Mouse (Mus musculus) duodenum, adult 2 months (tissue): Measurements from ENCODE around the gene Vps13d. TPM values are rescaled to one million over a fixed set of nuclear protein-coding genes. Genes with fewer than 3 reads are reported as not detected.

ENCODE experiments used
- polyA plus RNA-seq: library from polyadenylated mRNA; depleted of rRNA; stranded (reverse); fragments of >200 nt; gene quantifications from 2 replicates; pipeline ENCODE4 v1.2.3, GENCODE M21; 2012; ENCODE audit warnings: low replicate concordance; rRNA removed

The Vps13d gene
- polyA plus RNA-seq: 5.1 and 6.3 TPM in 2 replicates

GRCm38 (mm10) chr4:145194559-145195162 is at the start of gene Vps13d:
Gene Vps13d (minus strand): TSS chr4:145195005.

Other genes with a start within 250 kb of the Vps13d start
- gene Tnfrsf1b, start 51.9 kb upstream of the Vps13d start, polyA plus RNA-seq: 9.2 and 9.4 TPM in 2 replicates
- 0.12 and 0.30 TPM in 2 replicates for gene Tnfrsf8, start 120.2 kb upstream of the Vps13d start, polyA plus RNA-seq